Mouse (Mus musculus): ENCODE measurements around the gene Mpi. TPM values are rescaled to one million over a fixed set of nuclear protein-coding genes. Genes with fewer than 3 reads are reported as not detected.
A peak's percentile ranks its signal among the peaks of the same experiment; 100 is the strongest.

The Mpi gene
- polyA plus RNA-seq, 1 experiment from 2014 or later = 62.5 TPM

GRCm38 (mm10) chr9:57584991-57585390 lies 32.4 kb upstream of the Mpi start:
- Histone ChIP-seq H3K4me1 (peaks cover 10% of the 10 kb centered on the region), H3K4me2 (no peak overlapping the region), H3K36me3 (replicated peaks) (peaks cover 69% of the 10 kb centered on the region), H3K4me3 (replicated peaks) (no peak overlapping the region), H3K27me3 (no peaks in the 10 kb centered on the region), H3K9me3 (no peaks in the 10 kb centered on the region), H3K9ac (no peak overlapping the region), H3K27ac (no peak overlapping the region)
- WGBS = 86% methylated on average over 3 of the region's 3 CpGs
- ATAC-seq (ENCODE audit: low FRiP score) = no peak

- no peak overlapping the region for H3K9ac ChIP-seq
- H3K36me3 ChIP-seq (replicated peaks) = peaks cover 62% of the 10 kb centered on the region
- no peaks in the 10 kb centered on the region for H3K4me1 ChIP-seq
- H3K4me2 ChIP-seq = no peak overlapping the region
- H3K9me3 ChIP-seq = no peaks in the 10 kb centered on the region
- 89% methylated on average over 6 of the region's 6 CpGs for WGBS
- H3K27me3 ChIP-seq = no peaks in the 10 kb centered on the region
- no peak overlapping the region for H3K27ac ChIP-seq
- no peak for ATAC-seq (ENCODE audit: low FRiP score)
- H3K4me3 ChIP-seq (replicated peaks) = no peak overlapping the region
These were observed 24.7 kb upstream of the Mpi start for GRCm38 (mm10) chr9:57577144-57577849.

GRCm38 (mm10) chr9:57575577-57575976 lies 23.0 kb upstream of the Mpi start:
- no peak overlapping the region for H3K27ac ChIP-seq
- H3K4me3 ChIP-seq (replicated peaks) = no peak overlapping the region
- H3K4me2 ChIP-seq = no peak overlapping the region
- H3K9ac ChIP-seq = no peak overlapping the region
- no peaks in the 10 kb centered on the region for H3K4me1 ChIP-seq
- peaks cover 50% of the 10 kb centered on the region for H3K36me3 ChIP-seq (replicated peaks)
- no peak for ATAC-seq (ENCODE audit: low FRiP score)
- H3K27me3 ChIP-seq = no peaks in the 10 kb centered on the region
- H3K9me3 ChIP-seq = no peaks in the 10 kb centered on the region
- 85% methylated on average over 3 of the region's 3 CpGs for WGBS

- no peaks in the 10 kb centered on the region for H3K9me3 ChIP-seq
- no peak overlapping the region for H3K27ac ChIP-seq
- no peaks in the 10 kb centered on the region for H3K27me3 ChIP-seq
- no peak for ATAC-seq (ENCODE audit: low FRiP score)
- peaks cover 45% of the 10 kb centered on the region for H3K36me3 ChIP-seq (replicated peaks)
- no peaks in the 10 kb centered on the region for H3K4me1 ChIP-seq
- no peak overlapping the region for H3K9ac ChIP-seq
- no peak overlapping the region for H3K4me2 ChIP-seq
- no peak overlapping the region for H3K4me3 ChIP-seq (replicated peaks)
These were observed 21.8 kb upstream of the Mpi start for GRCm38 (mm10) chr9:57574397-57574796.

- H3K9ac ChIP-seq = no peak overlapping the region
- H3K27me3 ChIP-seq = no peaks in the 10 kb centered on the region
- 95% methylated on average over 6 of the region's 6 CpGs for WGBS
- no peak overlapping the region for H3K4me2 ChIP-seq
- H3K36me3 ChIP-seq (replicated peaks) = peaks cover 32% of the 10 kb centered on the region
- H3K4me1 ChIP-seq = peaks cover 9% of the 10 kb centered on the region; the same call in 1 of the 2 replicates
- H3K4me3 ChIP-seq (replicated peaks) = no peak overlapping the region
- H3K27ac ChIP-seq = no peak overlapping the region
- no peaks in the 10 kb centered on the region for H3K9me3 ChIP-seq
- no peak for ATAC-seq (ENCODE audit: low FRiP score)
These were observed 15.9 kb upstream of the Mpi start for GRCm38 (mm10) chr9:57568500-57568899.

- H3K4me1 ChIP-seq = peaks cover 22% of the 10 kb centered on the region
- no peaks in the 10 kb centered on the region for H3K9me3 ChIP-seq
- H3K4me2 ChIP-seq = no peak overlapping the region
- no peak overlapping the region for H3K9ac ChIP-seq
- H3K27me3 ChIP-seq = no peaks in the 10 kb centered on the region
- no peak for ATAC-seq (ENCODE audit: low FRiP score)
- no peak overlapping the region for H3K27ac ChIP-seq
- peaks cover 29% of the 10 kb centered on the region for H3K36me3 ChIP-seq (replicated peaks)
- 58% methylated on average over 8 of the region's 8 CpGs for WGBS
- no peak overlapping the region for H3K4me3 ChIP-seq (replicated peaks)
These were observed 14.3 kb upstream of the Mpi start for GRCm38 (mm10) chr9:57566846-57567245.

GRCm38 (mm10) chr9:57565741-57566221 lies 13.2 kb upstream of the Mpi start:
- WGBS = 69% methylated on average over 10 of the region's 10 CpGs
- Histone ChIP-seq H3K27me3 (no peaks in the 10 kb centered on the region), H3K36me3 (replicated peaks) (peaks cover 26% of the 10 kb centered on the region), H3K27ac (no peak overlapping the region), H3K9ac (peak overlapping the region; percentile 12; the same call in 1 of the 2 replicates), H3K4me1 (peaks cover 30% of the 10 kb centered on the region), H3K9me3 (no peaks in the 10 kb centered on the region), H3K4me2 (no peak overlapping the region), H3K4me3 (replicated peaks) (no peak overlapping the region)
- ATAC-seq (ENCODE audit: low FRiP score) = no peak

GRCm38 (mm10) chr9:57564609-57565008 lies 12.0 kb upstream of the Mpi start:
- H3K9me3 ChIP-seq = no peaks in the 10 kb centered on the region
- WGBS = 93% methylated on average over 6 of the region's 6 CpGs
- peaks cover 21% of the 10 kb centered on the region for H3K36me3 ChIP-seq (replicated peaks)
- ATAC-seq (ENCODE audit: low FRiP score) = no peak
- H3K27me3 ChIP-seq = no peaks in the 10 kb centered on the region
- H3K27ac ChIP-seq = no peak overlapping the region
- no peak overlapping the region for H3K9ac ChIP-seq
- no peak overlapping the region for H3K4me3 ChIP-seq (replicated peaks)
- H3K4me2 ChIP-seq = no peak overlapping the region
- H3K4me1 ChIP-seq = peaks cover 34% of the 10 kb centered on the region

GRCm38 (mm10) chr9:57562896-57563372 lies 10.4 kb upstream of the Mpi start:
- Histone ChIP-seq H3K9ac (no peak overlapping the region), H3K27ac (no peak overlapping the region), H3K4me3 (replicated peaks) (no peak overlapping the region), H3K27me3 (no peaks in the 10 kb centered on the region), H3K4me1 (peaks cover 34% of the 10 kb centered on the region), H3K4me2 (no peak overlapping the region), H3K36me3 (replicated peaks) (peaks cover 4% of the 10 kb centered on the region), H3K9me3 (no peaks in the 10 kb centered on the region)
- no peak for ATAC-seq (ENCODE audit: low FRiP score)
- WGBS = 89% methylated on average over 4 of the region's 4 CpGs

GRCm38 (mm10) chr9:57561711-57562099 lies 9.1 kb upstream of the Mpi start:
- Histone ChIP-seq H3K4me3 (replicated peaks) (peak overlapping the region; percentile 64), H3K9ac (0 out of 2 replicates have a peak overlapping the region, but pooled peaks have one; percentile 62), H3K27ac (no peak overlapping the region), H3K36me3 (replicated peaks) (no peaks in the 10 kb centered on the region), H3K27me3 (no peaks in the 10 kb centered on the region), H3K9me3 (no peaks in the 10 kb centered on the region), H3K4me2 (peak overlapping the region; percentile 81), H3K4me1 (peaks cover 34% of the 10 kb centered on the region)
- no peak for ATAC-seq (ENCODE audit: low FRiP score)
- 86% methylated on average over 13 of the region's 13 CpGs for WGBS

- ATAC-seq (ENCODE audit: low FRiP score) = peak; percentile 100
- WGBS = under 1% methylated on average over 37 of the region's 37 CpGs
- H3K9me3 ChIP-seq = no peaks in the 10 kb centered on the region
- peak within 1 kb of the TSS; percentile 81 for H3K4me2 ChIP-seq
- H3K9ac ChIP-seq = peak within 1 kb of the TSS; percentile 62
- no peaks in the 10 kb centered on the region for H3K36me3 ChIP-seq (replicated peaks)
- peak within 1 kb of the TSS; percentile 76 for H3K27ac ChIP-seq
- peak within 1 kb of the TSS; percentile 64 for H3K4me3 ChIP-seq (replicated peaks)
- peaks cover 33% of the 10 kb centered on the region for H3K4me1 ChIP-seq
- H3K27me3 ChIP-seq = no peaks in the 10 kb centered on the region
These were observed 8.5 kb upstream of the Mpi start, which contains the start of gene Scamp2 for GRCm38 (mm10) chr9:57560861-57561710. Gene Scamp2, plus strand, starts transcription at chr9:57560943.

- no peaks in the 10 kb centered on the region for H3K36me3 ChIP-seq (replicated peaks)
- H3K27ac ChIP-seq = peak overlapping the region; percentile 76
- peak overlapping the region; percentile 64 for H3K4me3 ChIP-seq (replicated peaks)
- peaks cover 25% of the 10 kb centered on the region for H3K4me1 ChIP-seq
- peak overlapping the region; percentile 81 for H3K4me2 ChIP-seq
- H3K9me3 ChIP-seq = no peaks in the 10 kb centered on the region
- H3K9ac ChIP-seq = peak overlapping the region; percentile 62
- no peaks in the 10 kb centered on the region for H3K27me3 ChIP-seq
- 27% methylated on average over 7 of the region's 7 CpGs for WGBS
- ATAC-seq (ENCODE audit: low FRiP score) = no peak; the same call in 1 of the 2 replicates
These were observed 7.7 kb upstream of the Mpi start for GRCm38 (mm10) chr9:57560263-57560662.
